Mouse (Mus musculus): ENCODE measurements around the gene Pgghg. TPM values are rescaled to one million over a fixed set of nuclear protein-coding genes. Genes with fewer than 3 reads are reported as not detected.

The Pgghg gene
- 5.5 and 6.3 TPM in 2 replicates for polyA plus RNA-seq (2015; fragmentation: Nextera tagmentation; extraction: Ambion mirVana)

- WGBS (ENCODE audit: insufficient replicate concordance), result under 1% methylated on average over 33 of the region's 33 CpGs
- TF ChIP-seq CTCF (IDR thresholded peaks at IDR 0.05; ENCODE audit: low read depth) (peak; percentile 94), EP300 (IDR thresholded peaks at IDR 0.05; ENCODE audit: low read depth) (peak; percentile 33; the same call in 1 of the 2 replicates)
Measured at GRCm38 (mm10) chr7:140941222-140942051, at the start of gene Pgghg. Pgghg (plus strand) TSS chr7:140941391.

GRCm38 (mm10) chr7:140894031-140894430, 47.2 kb upstream of the Pgghg start:
- H3K9me3 ChIP-seq (ENCODE audit: low read length), result no peaks in the 10 kb centered on the region
- TF ChIP-seq EP300 (IDR thresholded peaks at IDR 0.05; ENCODE audit: low read depth) (no peak), CTCF (IDR thresholded peaks at IDR 0.05; ENCODE audit: low read depth) (no peak)
- ATAC-seq (no peak), DNase-seq (no peak)
- H3K27me3 ChIP-seq (ENCODE audit: insufficient read depth, low read length), result no peaks in the 10 kb centered on the region
- H3K36me3 ChIP-seq (replicated peaks; ENCODE audit: insufficient read depth, low read length), result peaks cover 59% of the 10 kb centered on the region
- H3K4me3 ChIP-seq (ENCODE audit: low read depth, low read length), result no peak overlapping the region
- 84% methylated on average over 7 of the region's 7 CpGs for WGBS (ENCODE audit: insufficient replicate concordance)
- H3K4me2 ChIP-seq (ENCODE audit: low read depth, low read length), result no peak overlapping the region
- H3K4me1 ChIP-seq (ENCODE audit: insufficient read depth), result no peaks in the 10 kb centered on the region
- no peak overlapping the region for H3K27ac ChIP-seq (ENCODE audit: low read depth)
- no peak overlapping the region for H3K9ac ChIP-seq (replicated peaks)

More at GRCm38 (mm10) chr7:140941222-140942051, at the start of gene Pgghg:
- Histone ChIP-seq H3K27me3 (ENCODE audit: insufficient read depth, low read length) (no peaks in the 10 kb centered on the region), H3K4me3 (ENCODE audit: low read depth, low read length) (peak within 1 kb of the TSS; percentile 66), H3K4me2 (ENCODE audit: low read depth, low read length) (peak within 1 kb of the TSS; percentile 78), H3K36me3 (replicated peaks; ENCODE audit: insufficient read depth, low read length) (peaks cover 15% of the 10 kb centered on the region; the same call in 1 of the 2 replicates), H3K9ac (replicated peaks) (peak within 1 kb of the TSS; percentile 75), H3K9me3 (ENCODE audit: low read length) (no peaks in the 10 kb centered on the region), H3K4me1 (ENCODE audit: insufficient read depth) (peaks cover 22% of the 10 kb centered on the region), H3K27ac (ENCODE audit: low read depth) (peak within 1 kb of the TSS; percentile 97)
- ATAC-seq (peak; percentile 94), DNase-seq (peak; percentile 92)

- Histone ChIP-seq H3K27ac (ENCODE audit: low read depth) (no peak overlapping the region), H3K27me3 (ENCODE audit: insufficient read depth, low read length) (no peaks in the 10 kb centered on the region), H3K4me1 (ENCODE audit: insufficient read depth) (no peaks in the 10 kb centered on the region), H3K36me3 (replicated peaks; ENCODE audit: insufficient read depth, low read length) (peaks cover 57% of the 10 kb centered on the region), H3K9ac (replicated peaks) (no peak overlapping the region), H3K4me2 (ENCODE audit: low read depth, low read length) (no peak overlapping the region), H3K4me3 (ENCODE audit: low read depth, low read length) (no peak overlapping the region), H3K9me3 (ENCODE audit: low read length) (no peaks in the 10 kb centered on the region)
- 89% methylated on average over 3 of the region's 3 CpGs for WGBS (ENCODE audit: insufficient replicate concordance)
- ATAC-seq, result no peak
- no peak for DNase-seq
- TF ChIP-seq CTCF (IDR thresholded peaks at IDR 0.05; ENCODE audit: low read depth) (no peak), EP300 (IDR thresholded peaks at IDR 0.05; ENCODE audit: low read depth) (no peak)
Measured at GRCm38 (mm10) chr7:140894611-140895010, 46.6 kb upstream of the Pgghg start.

GRCm38 (mm10) chr7:140897863-140898262, 43.3 kb upstream of the Pgghg start:
- Histone ChIP-seq H3K9me3 (ENCODE audit: low read length) (no peaks in the 10 kb centered on the region), H3K27me3 (ENCODE audit: insufficient read depth, low read length) (no peaks in the 10 kb centered on the region), H3K4me2 (ENCODE audit: low read depth, low read length) (no peak overlapping the region), H3K4me3 (ENCODE audit: low read depth, low read length) (no peak overlapping the region), H3K36me3 (replicated peaks; ENCODE audit: insufficient read depth, low read length) (peaks cover 39% of the 10 kb centered on the region), H3K27ac (ENCODE audit: low read depth) (no peak overlapping the region), H3K4me1 (ENCODE audit: insufficient read depth) (no peaks in the 10 kb centered on the region), H3K9ac (replicated peaks) (no peak overlapping the region)
- no peak for ATAC-seq
- TF ChIP-seq EP300 (IDR thresholded peaks at IDR 0.05; ENCODE audit: low read depth), result no peak
- TF ChIP-seq CTCF (IDR thresholded peaks at IDR 0.05; ENCODE audit: low read depth), result no peak
- no peak for DNase-seq
- WGBS (ENCODE audit: insufficient replicate concordance), result 77% methylated on average over 7 of the region's 7 CpGs

GRCm38 (mm10) chr7:140899121-140899520, 42.1 kb upstream of the Pgghg start:
- Histone ChIP-seq H3K27ac (ENCODE audit: low read depth) (no peak overlapping the region), H3K4me2 (ENCODE audit: low read depth, low read length) (no peak overlapping the region), H3K4me3 (ENCODE audit: low read depth, low read length) (no peak overlapping the region), H3K27me3 (ENCODE audit: insufficient read depth, low read length) (no peaks in the 10 kb centered on the region), H3K36me3 (replicated peaks; ENCODE audit: insufficient read depth, low read length) (peaks cover 34% of the 10 kb centered on the region), H3K4me1 (ENCODE audit: insufficient read depth) (no peaks in the 10 kb centered on the region), H3K9ac (replicated peaks) (no peak overlapping the region), H3K9me3 (ENCODE audit: low read length) (no peaks in the 10 kb centered on the region)
- DNase-seq (no peak), ATAC-seq (no peak)
- WGBS (ENCODE audit: insufficient replicate concordance), result 78% methylated on average over 3 of the region's 3 CpGs
- no peak for TF ChIP-seq CTCF (IDR thresholded peaks at IDR 0.05; ENCODE audit: low read depth)
- no peak for TF ChIP-seq EP300 (IDR thresholded peaks at IDR 0.05; ENCODE audit: low read depth)

- Histone ChIP-seq H3K27me3 (ENCODE audit: insufficient read depth, low read length) (no peaks in the 10 kb centered on the region), H3K4me3 (ENCODE audit: low read depth, low read length) (no peak within 1 kb of the TSS), H3K4me1 (ENCODE audit: insufficient read depth) (no peaks in the 10 kb centered on the region), H3K36me3 (replicated peaks; ENCODE audit: insufficient read depth, low read length) (peaks cover 24% of the 10 kb centered on the region), H3K9ac (replicated peaks) (no peak within 1 kb of the TSS), H3K27ac (ENCODE audit: low read depth) (no peak within 1 kb of the TSS), H3K4me2 (ENCODE audit: low read depth, low read length) (no peak within 1 kb of the TSS), H3K9me3 (ENCODE audit: low read length) (no peaks in the 10 kb centered on the region)
- DNase-seq (no peak), ATAC-seq (no peak)
- TF ChIP-seq EP300 (IDR thresholded peaks at IDR 0.05; ENCODE audit: low read depth) (no peak), CTCF (IDR thresholded peaks at IDR 0.05; ENCODE audit: low read depth) (no peak)
- WGBS (ENCODE audit: insufficient replicate concordance), result 80% methylated on average over 10 of the region's 10 CpGs
Measured at GRCm38 (mm10) chr7:140900220-140900619, 41.0 kb upstream of the Pgghg start, which contains the start of gene Cox8b. Cox8b (minus strand) TSS chr7:140900446.

All from liver, postnatal 0 days (tissue).